Mouse (Mus musculus) cortical plate, adult 2 months (tissue): ENCODE data around the gene Gca.

Experiments
- CTCF ChIP-seq: fragments of 200-500 bp; IDR thresholded peaks from 2 replicates; pipeline ENCODE4 v1.5.1; 2011; ENCODE audit warnings: mild to moderate bottlenecking, control low read depth, low read length; ENCODE audit not compliant: insufficient read depth; ENCODE audit errors: extremely low read depth
- POLR2A ChIP-seq: fragments of 200-500 bp; IDR thresholded peaks from 2 replicates; pipeline ENCODE4 v1.6.1; 2011; ENCODE audit warnings: mild to moderate bottlenecking, low read length, control low read depth; ENCODE audit not compliant: insufficient read depth; ENCODE audit errors: extremely low read depth

- no peak for TF ChIP-seq CTCF
- TF ChIP-seq POLR2A, result no peak
Measured at GRCm38 (mm10) chr2:62652466-62652865, 11.6 kb upstream of the Gca start.
